ENCODE assay signal across 18 mouse cellular contexts in the genomic region with DNA sequence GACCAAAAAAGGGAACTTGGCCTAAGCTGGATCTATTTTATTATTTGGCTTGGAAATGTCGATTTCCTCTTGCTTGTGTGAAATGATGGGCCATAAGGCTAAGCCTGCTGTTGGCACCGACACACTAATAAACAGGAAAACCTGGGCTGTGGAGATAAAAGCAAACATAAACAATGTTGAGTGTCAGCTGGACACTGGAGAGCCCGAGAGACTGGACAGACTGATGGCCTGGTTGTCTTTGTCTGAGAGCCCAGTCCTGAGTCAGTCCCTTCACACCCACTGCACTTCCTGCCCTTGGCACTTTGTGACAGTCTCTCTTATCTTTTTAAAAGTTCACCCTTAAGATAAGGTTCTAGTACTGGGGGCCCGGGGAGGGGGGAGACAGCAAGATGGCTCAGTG. TPM values are rescaled to one million over a fixed set of nuclear protein-coding genes. Genes with fewer than 3 reads are reported as not detected.
A peak's percentile ranks its signal among the peaks of the same experiment; 100 is the strongest.
DNase-seq lines count a peak whose midpoint lies in the region; ATAC-seq lines count a peak whose summit lies in the region.
"Had no signal": no experiment of that assay in that cellular context is flagged by ENCODE, and none has a peak within 500 bp of the region (broad histone marks: within the 10 kb centered on the region; RNA-seq: fewer than 3 reads in every experiment).

No protein-coding gene starts in this region.

- H3K27ac ChIP-seq in heart, embryonic 12.5 days (ENCODE audit: poor library complexity, severe bottlenecking) = no peak overlapping the region
- H3K27ac ChIP-seq in kidney, embryonic 15.5 days = no peak overlapping the region
- no peak overlapping the region for H3K27ac ChIP-seq in intestine, embryonic 16.5 days (ENCODE audit: low read length)
- H3K27ac ChIP-seq: forebrain, embryonic 10.5 days; limb, embryonic 13.5 days; liver, embryonic 15.5 days; midbrain, embryonic 10.5 days; neural tube, embryonic 13.5 days had no signal

- H3K4me1 ChIP-seq in heart, embryonic 12.5 days (replicated peaks) = peaks cover 10% of the 10 kb centered on the region
- no peaks in the 10 kb centered on the region for H3K4me1 ChIP-seq in kidney, embryonic 15.5 days
- no peaks in the 10 kb centered on the region for H3K4me1 ChIP-seq in intestine, embryonic 16.5 days (ENCODE audit: control insufficient read depth, insufficient read depth, low read length)
- H3K4me1 ChIP-seq: forebrain, embryonic 10.5 days; limb, embryonic 13.5 days; midbrain, embryonic 10.5 days; neural tube, embryonic 13.5 days had no signal

- H3K9ac ChIP-seq in heart, embryonic 12.5 days = no peak overlapping the region
- H3K9ac ChIP-seq in kidney, embryonic 15.5 days = no peak overlapping the region
- H3K9ac ChIP-seq in intestine, embryonic 16.5 days (ENCODE audit: low read depth, low read length) = no peak overlapping the region
- H3K9ac ChIP-seq: limb, embryonic 13.5 days; liver, embryonic 15.5 days; neural tube, embryonic 13.5 days had no signal

- no peaks in the 10 kb centered on the region for H3K36me3 ChIP-seq in heart, embryonic 12.5 days
- H3K36me3 ChIP-seq in kidney, embryonic 15.5 days = no peaks in the 10 kb centered on the region
- H3K36me3 ChIP-seq in intestine, embryonic 16.5 days (ENCODE audit: control insufficient read depth, insufficient read depth, low read length) = no peaks in the 10 kb centered on the region
- H3K36me3 ChIP-seq: forebrain, embryonic 10.5 days; limb, embryonic 13.5 days; liver, embryonic 15.5 days; midbrain, embryonic 10.5 days; neural tube, embryonic 13.5 days had no signal

- 27% methylated on average over 4 of the region's 4 CpGs for WGBS in heart, embryonic 12.5 days
- WGBS in kidney, embryonic 15.5 days = 48% methylated on average over 4 of the region's 4 CpGs
- 49% methylated on average over 4 of the region's 4 CpGs for WGBS in intestine, embryonic 16.5 days

- no peaks in the 10 kb centered on the region for H3K9me3 ChIP-seq in heart, embryonic 12.5 days (replicated peaks)
- H3K9me3 ChIP-seq in kidney, embryonic 15.5 days (replicated peaks) = no peaks in the 10 kb centered on the region
- H3K9me3 ChIP-seq in intestine, embryonic 16.5 days (ENCODE audit: control insufficient read depth, low read length) = no peaks in the 10 kb centered on the region
- H3K9me3 ChIP-seq: forebrain, embryonic 10.5 days; limb, embryonic 13.5 days; liver, embryonic 15.5 days; midbrain, embryonic 10.5 days; neural tube, embryonic 13.5 days had no signal

- H3K4me3 ChIP-seq in heart, embryonic 12.5 days = no peak overlapping the region
- no peak overlapping the region for H3K4me3 ChIP-seq in kidney, embryonic 15.5 days (replicated peaks)
- no peak overlapping the region for H3K4me3 ChIP-seq in intestine, embryonic 16.5 days (ENCODE audit: low read length)
- H3K4me3 ChIP-seq: forebrain, embryonic 10.5 days; limb, embryonic 13.5 days; liver, embryonic 15.5 days; midbrain, embryonic 10.5 days; neural tube, embryonic 13.5 days had no signal

- ATAC-seq in heart, embryonic 12.5 days (ENCODE audit: insufficient number of reproducible peaks, low FRiP score) = peak; percentile 77
- ATAC-seq in kidney, embryonic 15.5 days (replicated peaks; ENCODE audit: low FRiP score) = no peak
- 0 out of 2 replicates have a peak, but pooled peaks have one; percentile 42 for ATAC-seq in common myeloid progenitor, adult 5-6 weeks (replicated peaks; ENCODE audit: low read depth, poor library complexity, severe bottlenecking)
- no peak for ATAC-seq in intestine, embryonic 16.5 days

- no peak for DNase-seq in heart, postnatal 14 days
- DNase-seq in kidney, postnatal 25 days = peak; percentile 7 to 45
- DNase-seq in lung, postnatal 4 days = peak; percentile 29 to 56
- DNase-seq: cerebellum, adult 18-20 months; gastrocnemius, postnatal 36 days; heart, postnatal 4 days; right cerebral cortex, postnatal 4 days; thymus, adult 18-20 months had no signal

- H3K27me3 ChIP-seq in heart, embryonic 12.5 days (replicated peaks) = no peaks in the 10 kb centered on the region
- H3K27me3 ChIP-seq in kidney, embryonic 15.5 days = no peaks in the 10 kb centered on the region
- no peaks in the 10 kb centered on the region for H3K27me3 ChIP-seq in intestine, embryonic 16.5 days (replicated peaks; ENCODE audit: control insufficient read depth, insufficient read depth, low read length)
- H3K27me3 ChIP-seq: limb, embryonic 13.5 days; liver, embryonic 15.5 days; neural tube, embryonic 13.5 days had no signal

- H3K4me2 ChIP-seq in heart, embryonic 12.5 days = no peak overlapping the region
- H3K4me2 ChIP-seq in kidney, embryonic 15.5 days = no peak overlapping the region
- H3K4me2 ChIP-seq in intestine, embryonic 16.5 days (ENCODE audit: low read depth, low read length) = no peak overlapping the region
- H3K4me2 ChIP-seq: limb, embryonic 13.5 days; liver, embryonic 15.5 days; neural tube, embryonic 13.5 days had no signal

- intact Hi-C loops in heart, postnatal 14 days (cut with DNase I) = no loop called here

RNA-seq across cellular contexts. Expression of a gene that starts 16.4 kb away (rescaled TPM):
- polyA plus RNA-seq in heart, embryonic 12.5 days (2016; fragmentation: Nextera tagmentation; extraction: Ambion mirVana) = 74.7 and 81.6 TPM in 2 replicates
- 10 to 100 TPM; 33.2 to 33.9 TPM for total RNA-seq in heart, postnatal 14 days (2021)
- 58.9 and 67.1 TPM in 2 replicates for polyA plus RNA-seq in kidney, embryonic 15.5 days (2015; fragmentation: Nextera tagmentation; extraction: Ambion mirVana)
- total RNA-seq in common myeloid progenitor, adult 5-6 weeks (2017) = 82.6 and 83.8 TPM in 2 replicates
- 179 and 228 TPM in 2 replicates for polyA plus RNA-seq in intestine, embryonic 16.5 days (2015; fragmentation: Nextera tagmentation; extraction: Ambion mirVana)

RNA-seq across cellular contexts. Expression of a gene that starts 16.7 kb away (rescaled TPM):
- polyA plus RNA-seq in heart, embryonic 12.5 days (2016; fragmentation: Nextera tagmentation; extraction: Ambion mirVana) = 0.64 TPM in 1 of 2 replicates, not detected in the other
- total RNA-seq in heart, postnatal 14 days (2021) = under 1 TPM; 0.56 to 0.67 TPM
- 0.26 TPM in 1 of 2 replicates, not detected in the other for polyA plus RNA-seq in kidney, embryonic 15.5 days (2015; fragmentation: Nextera tagmentation; extraction: Ambion mirVana)
- not detected in 2 replicates for total RNA-seq in common myeloid progenitor, adult 5-6 weeks (2017)
- 0.50 and 0.60 TPM in 2 replicates for polyA plus RNA-seq in intestine, embryonic 16.5 days (2015; fragmentation: Nextera tagmentation; extraction: Ambion mirVana)
- total RNA-seq: monocyte, adult 5-6 weeks had no signal
- polyA plus RNA-seq: forebrain, embryonic 10.5 days had no signal

RNA-seq across cellular contexts. Expression of a gene that starts 36.5 kb away (rescaled TPM):
- polyA plus RNA-seq in heart, embryonic 12.5 days (2016; fragmentation: Nextera tagmentation; extraction: Ambion mirVana) = 20.9 and 21.7 TPM in 2 replicates
- total RNA-seq in heart, postnatal 14 days (2021) = 10 to 100 TPM; 84.7 to 91.1 TPM
- polyA plus RNA-seq in kidney, embryonic 15.5 days (2015; fragmentation: Nextera tagmentation; extraction: Ambion mirVana) = 16.3 and 18.4 TPM in 2 replicates
- 69.5 and 72.4 TPM in 2 replicates for total RNA-seq in common myeloid progenitor, adult 5-6 weeks (2017)
- polyA plus RNA-seq in intestine, embryonic 16.5 days (2015; fragmentation: Nextera tagmentation; extraction: Ambion mirVana) = 7.2 and 7.7 TPM in 2 replicates

RNA-seq across cellular contexts. Expression of a gene that starts 54.8 kb away (rescaled TPM):
- not detected in 2 replicates for polyA plus RNA-seq in heart, embryonic 12.5 days (2016; fragmentation: Nextera tagmentation; extraction: Ambion mirVana)
- under 1 TPM in 1 of 2 experiments, not detected in 1; 0.10 TPM for total RNA-seq in heart, postnatal 14 days (2021)
- 0.69 and 2.5 TPM in 2 replicates for polyA plus RNA-seq in kidney, embryonic 15.5 days (2015; fragmentation: Nextera tagmentation; extraction: Ambion mirVana)
- total RNA-seq in common myeloid progenitor, adult 5-6 weeks (2017) = not detected in 2 replicates
- 2.9 TPM in 2 replicates for polyA plus RNA-seq in intestine, embryonic 16.5 days (2015; fragmentation: Nextera tagmentation; extraction: Ambion mirVana)
- total RNA-seq: gastrocnemius, postnatal 36 days; monocyte, adult 5-6 weeks had no signal

Comparison
In these comparisons a context has a peak if more than half of its experiments do, and no peak if none do; other contexts are left out.
1. ATAC-seq: peak in heart, embryonic 12.5 days (single experiment) and common myeloid progenitor, adult 5-6 weeks (single experiment); none in kidney, embryonic 15.5 days (single experiment) and intestine, embryonic 16.5 days (single experiment).
2. DNase-seq: peak in kidney, postnatal 25 days (2 of 2) and lung, postnatal 4 days (2 of 2); none in heart, postnatal 14 days (0 of 2).